Mouse (Mus musculus) left cerebral cortex, postnatal 4 days (tissue): ENCODE results near the gene Atp8a1. TPM values are rescaled to one million over a fixed set of nuclear protein-coding genes. Genes with fewer than 3 reads are reported as not detected.
A peak's percentile ranks its signal among the peaks of the same experiment; 100 is the strongest.

ENCODE experiments used
- DNase-seq: peaks from one replicate; pipeline ENCODE4 v3.0.0-alpha.2; 2022
- intact Hi-C: fragments of 180-260 bp; cut with DNase I; formaldehyde crosslinking; loops from one replicate; pipeline ENCODE4 v1.15.1; 2025
- total RNA-seq, 2 experiments: library from RNA; stranded (reverse); gene quantifications; 2 replicates each; pipeline ENCODE4 v1.2.3; 2021

Gene Atp8a1
- total RNA-seq, 2 experiments from 2014 or later = 163 to 172 TPM

DNA sequence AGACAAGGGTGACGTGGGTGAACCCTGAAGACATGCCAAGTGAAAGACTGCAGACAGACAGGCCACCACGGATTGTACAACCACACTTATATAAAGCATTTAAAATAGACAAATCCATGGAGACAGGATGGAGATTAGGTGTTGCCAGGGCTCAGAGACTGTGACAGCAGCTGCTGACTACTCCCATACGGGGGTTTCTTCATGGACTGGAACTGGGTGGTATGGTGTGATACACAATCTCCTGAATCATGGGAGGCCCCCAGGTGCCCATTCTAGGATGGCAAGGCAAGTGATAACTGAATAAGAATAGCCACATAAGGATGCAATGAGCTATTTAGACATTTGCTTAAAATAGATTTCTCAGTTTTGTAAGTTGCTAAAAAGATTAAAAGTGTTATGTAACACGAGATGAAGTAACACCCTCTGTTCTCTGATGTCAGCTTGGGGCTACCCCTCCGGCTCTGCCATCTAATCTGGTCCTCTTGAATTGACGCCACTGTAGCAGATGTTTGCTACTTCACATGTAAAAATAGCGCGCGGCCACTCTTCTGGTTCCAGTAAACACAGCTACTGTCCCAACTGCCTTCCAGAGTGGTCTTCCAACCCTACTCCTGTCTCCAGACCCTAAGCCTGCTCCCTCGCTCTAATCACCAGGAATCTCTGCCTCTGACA is 53.0 kb downstream of the Atp8a1 start:
- intact Hi-C loops = no loop called here
- no peak for DNase-seq

DNA sequence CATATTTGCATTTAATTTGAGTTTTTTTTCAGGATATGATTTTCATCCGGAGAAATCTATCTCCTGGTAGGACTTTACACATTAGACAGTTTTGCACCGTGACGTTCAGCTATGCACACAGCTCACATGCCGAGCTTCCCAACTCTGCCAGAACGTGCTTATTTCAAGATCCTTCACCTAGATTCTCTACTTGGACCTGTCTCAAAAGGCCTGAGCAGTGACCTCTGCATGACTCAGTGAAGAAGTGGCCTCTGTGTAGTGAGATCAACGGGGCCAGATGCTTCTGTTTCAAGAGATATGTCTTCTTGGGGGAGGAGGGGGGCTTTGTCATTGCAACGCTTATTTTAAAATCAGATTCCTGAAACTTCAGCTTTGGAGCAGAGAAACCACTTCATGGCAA is 64.5 kb downstream of the Atp8a1 start:
- no peak for DNase-seq
- intact Hi-C loops = no loop called here

DNA sequence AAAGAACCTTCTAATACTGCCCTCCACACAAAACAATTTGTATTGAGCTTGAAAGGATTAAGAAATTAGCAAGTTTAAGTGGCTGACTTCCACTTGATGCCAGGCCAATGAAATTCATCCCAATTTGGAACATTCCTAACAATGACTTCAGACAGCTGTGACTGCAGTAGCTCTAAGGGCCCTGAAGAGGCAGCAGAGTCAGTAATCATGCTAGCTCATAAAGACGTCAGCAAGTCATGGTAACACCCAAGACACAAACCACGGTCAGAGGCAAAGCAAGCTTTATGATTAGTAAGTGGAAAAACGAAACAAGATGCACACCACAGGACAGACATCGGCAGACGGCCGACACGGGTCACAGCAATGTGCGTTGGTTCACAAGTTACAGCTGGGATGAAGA is 69.2 kb downstream of the Atp8a1 start:
- peak; percentile 34 for DNase-seq
- intact Hi-C loops = no loop called here

DNA sequence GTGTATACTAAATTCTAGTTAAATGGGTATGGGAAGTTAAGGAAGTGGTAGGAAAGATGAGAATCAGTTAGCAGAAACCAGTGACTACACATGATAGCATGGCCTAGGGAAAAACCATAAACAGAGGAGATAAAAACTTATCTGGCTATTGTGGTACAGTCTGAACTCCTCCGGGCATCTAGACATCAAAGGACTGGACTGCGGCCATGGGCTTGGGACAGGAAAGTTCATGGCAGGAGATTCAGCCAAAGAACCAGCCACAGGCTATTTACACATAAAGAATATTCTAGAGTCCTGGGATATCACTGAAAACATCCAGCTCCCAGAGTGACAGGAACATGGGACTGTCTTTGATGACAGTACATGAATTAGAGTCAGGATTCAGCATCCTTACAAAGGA is 73.0 kb downstream of the Atp8a1 start:
- DNase-seq = no peak
- intact Hi-C loops = no loop called here

DNA sequence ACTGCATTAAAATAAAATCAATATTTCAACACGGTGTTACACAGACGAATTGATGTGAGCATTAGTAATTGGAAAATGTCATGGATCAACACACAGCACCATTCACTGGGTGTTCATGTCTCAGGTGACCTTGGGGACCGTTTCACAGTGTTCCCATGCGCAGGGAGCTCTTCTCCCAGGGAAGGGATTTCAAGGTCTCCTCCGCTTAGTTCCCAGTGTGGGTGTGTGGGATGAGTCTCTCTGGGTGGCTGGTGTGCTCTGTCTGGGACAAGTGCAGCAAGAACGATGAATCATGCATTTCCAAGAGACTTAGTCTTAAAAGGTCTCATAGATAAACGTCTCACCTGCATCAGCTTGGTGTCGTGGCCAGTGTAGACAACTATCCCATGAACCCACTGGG is 78.5 kb downstream of the Atp8a1 start:
- intact Hi-C loops = no loop called here
- DNase-seq = no peak

DNA sequence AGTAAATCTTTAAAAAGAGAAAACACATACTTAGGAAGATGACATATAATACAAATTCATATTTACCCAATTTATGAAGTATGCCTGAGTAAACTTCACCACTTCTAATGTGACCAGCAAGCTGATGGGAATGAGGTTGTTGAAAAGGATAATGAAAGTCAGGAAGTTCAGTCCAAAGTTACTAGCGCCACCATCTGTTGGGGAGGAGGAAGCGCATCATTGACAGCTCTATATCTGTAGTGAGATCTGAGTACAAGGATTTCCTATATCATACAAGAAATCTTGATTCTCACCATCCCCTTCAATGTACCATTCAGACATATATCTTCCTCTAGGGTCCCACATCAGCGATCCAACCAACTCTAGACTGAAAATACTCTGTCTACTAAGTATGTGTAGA is 82.4 kb downstream of the Atp8a1 start:
- intact Hi-C loops = no loop called here
- DNase-seq = no peak

DNA sequence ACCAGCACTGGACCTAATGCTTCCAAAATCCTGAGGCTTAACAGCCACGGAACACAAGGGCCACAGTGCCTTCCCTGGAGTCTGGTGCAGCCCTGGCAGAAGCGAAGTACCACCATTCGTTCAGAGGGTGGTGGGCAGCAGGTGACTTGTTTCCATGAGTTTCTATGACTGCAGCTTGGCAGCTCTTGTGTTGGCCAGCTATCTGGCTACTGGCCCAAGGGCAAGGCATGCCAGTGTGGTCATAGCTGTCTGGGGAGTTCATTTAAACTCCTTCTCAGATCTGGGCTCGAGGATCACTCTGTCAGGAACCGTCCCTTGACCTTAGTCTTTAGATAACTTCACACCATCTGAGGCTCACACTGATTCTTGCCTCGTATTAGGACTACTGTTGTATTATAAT is 89.1 kb downstream of the Atp8a1 start:
- intact Hi-C loops = loop anchor here (5.0 to 10.0 kb wide), 2 partner anchors 89 to 357 kb away; partner anchors contain the start of gene Atp8a1

DNA sequence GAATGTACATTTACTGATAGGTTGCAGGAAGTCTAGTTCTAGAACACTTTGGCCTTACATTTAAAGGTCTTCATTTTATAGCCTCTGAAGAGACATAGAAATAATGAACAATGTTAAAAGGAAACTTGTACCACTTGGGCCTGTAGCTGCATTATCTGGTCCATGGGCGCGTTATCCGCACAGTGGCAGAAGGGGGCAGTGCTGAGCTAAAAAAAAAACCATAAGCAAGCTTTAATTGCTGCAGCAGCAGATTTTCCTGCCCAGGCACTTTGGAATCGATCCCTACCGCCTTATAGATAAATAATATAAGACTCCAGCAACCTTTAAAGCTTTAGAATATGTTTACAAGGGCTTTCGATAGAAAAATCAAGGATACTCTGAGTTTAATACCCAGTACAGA is 91.1 kb downstream of the Atp8a1 start:
- intact Hi-C loops = loop anchor here (5.0 to 10.0 kb wide), 2 partner anchors 91 to 359 kb away; partner anchors contain the start of gene Atp8a1
- DNase-seq = peak; percentile 25

More for the DNA sequence above, 89.1 kb downstream of the Atp8a1 start:
- DNase-seq = peak; percentile 26

DNA sequence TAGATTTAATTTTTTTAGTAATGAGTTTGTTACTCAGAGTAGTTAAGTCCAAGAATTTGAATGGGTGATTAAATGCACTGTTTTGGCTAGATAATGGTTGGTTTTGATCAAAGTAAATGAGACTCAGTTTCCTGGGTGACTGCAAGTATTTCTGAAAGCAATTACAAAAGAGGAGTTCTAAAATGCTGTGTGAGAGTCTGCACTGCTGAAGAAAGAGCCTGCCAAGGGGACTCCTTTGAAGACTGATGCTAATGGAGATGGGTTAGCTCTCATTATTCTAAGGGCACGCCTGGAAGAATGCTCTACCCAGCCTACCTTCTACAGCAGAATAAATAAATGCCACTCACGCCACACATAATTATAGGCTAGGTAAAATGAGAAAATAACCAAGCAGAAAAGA is 94.2 kb downstream of the Atp8a1 start:
- no peak for DNase-seq
- intact Hi-C loops = loop anchor here (5.0 to 10.0 kb wide), 2 partner anchors 259 to 362 kb away; no protein-coding TSS in a partner anchor

DNA sequence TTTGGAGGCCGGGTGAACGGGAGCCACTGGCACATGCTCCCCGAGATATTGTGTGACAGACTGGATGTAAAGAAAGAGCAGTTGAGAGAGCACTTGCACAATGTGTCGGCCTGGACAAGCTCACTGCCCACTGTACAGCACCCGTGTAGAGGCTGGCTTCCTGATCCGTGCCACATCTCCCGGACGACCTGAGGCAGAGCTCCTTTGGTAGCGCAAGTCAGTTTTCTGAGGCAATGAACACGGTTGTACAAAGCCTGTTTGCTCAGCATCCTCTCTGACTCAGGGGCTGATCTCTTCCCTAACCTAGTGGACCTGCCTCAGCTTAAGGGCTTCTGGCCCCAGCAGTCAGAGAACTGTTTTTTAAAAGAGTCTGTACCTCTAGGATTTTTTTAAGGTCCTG is 94.6 kb downstream of the Atp8a1 start:
- intact Hi-C loops = loop anchor here (5.0 to 10.0 kb wide), 2 partner anchors 260 to 362 kb away; no protein-coding TSS in a partner anchor
- DNase-seq = no peak

DNA sequence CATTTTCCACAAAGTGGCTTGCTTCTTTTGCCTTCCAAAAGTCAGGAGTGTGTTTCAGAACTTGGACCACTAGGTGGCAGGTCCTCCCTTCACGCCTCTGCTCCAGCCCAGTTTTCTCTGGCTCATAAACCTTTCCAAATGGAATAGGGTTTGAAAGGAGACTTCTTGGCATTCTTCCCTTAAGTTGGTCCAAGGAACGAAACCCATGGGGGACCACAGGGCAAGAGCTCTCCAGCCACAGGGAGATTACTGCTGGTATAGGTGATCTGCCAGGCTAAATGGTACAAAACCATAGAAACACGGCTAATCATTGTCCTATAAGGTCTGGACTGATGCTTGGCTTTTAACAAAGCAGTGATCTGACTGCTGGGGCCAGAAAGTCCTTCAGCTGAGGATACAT is 95.2 kb downstream of the Atp8a1 start:
- intact Hi-C loops = loop anchor here (5.0 to 10.0 kb wide), 2 partner anchors 260 to 363 kb away; no protein-coding TSS in a partner anchor

DNA sequence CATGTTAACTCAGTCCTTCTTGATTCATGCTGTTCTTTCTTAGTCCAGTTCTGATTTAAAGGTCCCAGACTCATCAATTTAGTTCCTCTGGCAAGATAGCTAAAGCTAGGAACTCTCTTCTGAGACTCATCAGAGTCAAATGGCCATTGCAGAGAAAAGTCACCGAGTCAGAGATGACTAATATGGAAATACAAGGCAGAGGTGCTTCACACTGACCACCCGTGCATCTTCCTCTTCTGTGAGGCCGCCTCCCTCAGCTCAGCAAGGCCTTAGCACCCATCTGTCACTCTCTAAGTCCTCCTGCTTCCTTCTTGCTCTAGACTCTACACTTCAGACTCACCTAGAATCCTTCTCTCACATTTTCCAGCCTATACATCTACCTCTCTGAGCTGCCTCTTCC is 108.0 kb downstream of the Atp8a1 start:
- DNase-seq = no peak
- intact Hi-C loops = no loop called here

More for the DNA sequence above, 95.2 kb downstream of the Atp8a1 start:
- DNase-seq = peak; percentile 45

DNA sequence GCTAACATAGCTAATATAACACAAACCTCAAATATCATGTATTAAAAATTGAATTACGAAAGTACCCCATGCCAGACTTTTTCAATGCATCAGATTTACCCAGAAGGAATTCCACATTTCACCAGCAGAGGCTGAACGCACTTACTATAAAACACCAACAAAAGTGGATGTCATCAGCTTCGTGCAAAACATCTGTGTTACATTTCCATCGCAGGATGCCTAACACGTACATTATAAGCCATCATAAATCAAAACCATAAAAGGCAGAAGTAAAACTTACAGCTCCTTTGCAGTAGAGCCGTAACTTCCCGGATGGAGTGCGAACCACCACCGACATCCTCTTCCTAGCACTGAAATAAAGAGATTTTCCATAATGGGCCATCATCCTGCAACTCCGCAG is 109.1 kb downstream of the Atp8a1 start:
- DNase-seq = no peak
- intact Hi-C loops = no loop called here

DNA sequence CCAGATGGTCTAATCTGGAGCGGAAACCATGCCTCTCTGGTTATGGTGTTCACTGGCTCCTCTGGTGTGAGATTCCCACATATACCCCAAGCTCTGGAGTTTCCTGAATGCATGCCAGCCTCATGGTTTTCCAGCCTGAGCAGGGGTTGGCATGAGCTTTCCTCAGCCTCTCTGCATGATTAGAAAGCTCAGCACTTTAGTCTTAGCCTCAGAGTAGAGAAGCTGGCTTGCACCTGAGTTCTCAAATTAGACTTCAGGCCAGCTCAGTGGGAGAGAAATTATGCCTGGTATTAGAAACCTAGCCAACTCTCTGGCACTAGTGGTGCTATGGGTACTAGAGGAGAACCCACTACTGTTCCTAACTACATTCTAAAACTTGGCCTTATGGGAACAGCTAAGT is 111.5 kb downstream of the Atp8a1 start:
- no peak for DNase-seq
- intact Hi-C loops = no loop called here

DNA sequence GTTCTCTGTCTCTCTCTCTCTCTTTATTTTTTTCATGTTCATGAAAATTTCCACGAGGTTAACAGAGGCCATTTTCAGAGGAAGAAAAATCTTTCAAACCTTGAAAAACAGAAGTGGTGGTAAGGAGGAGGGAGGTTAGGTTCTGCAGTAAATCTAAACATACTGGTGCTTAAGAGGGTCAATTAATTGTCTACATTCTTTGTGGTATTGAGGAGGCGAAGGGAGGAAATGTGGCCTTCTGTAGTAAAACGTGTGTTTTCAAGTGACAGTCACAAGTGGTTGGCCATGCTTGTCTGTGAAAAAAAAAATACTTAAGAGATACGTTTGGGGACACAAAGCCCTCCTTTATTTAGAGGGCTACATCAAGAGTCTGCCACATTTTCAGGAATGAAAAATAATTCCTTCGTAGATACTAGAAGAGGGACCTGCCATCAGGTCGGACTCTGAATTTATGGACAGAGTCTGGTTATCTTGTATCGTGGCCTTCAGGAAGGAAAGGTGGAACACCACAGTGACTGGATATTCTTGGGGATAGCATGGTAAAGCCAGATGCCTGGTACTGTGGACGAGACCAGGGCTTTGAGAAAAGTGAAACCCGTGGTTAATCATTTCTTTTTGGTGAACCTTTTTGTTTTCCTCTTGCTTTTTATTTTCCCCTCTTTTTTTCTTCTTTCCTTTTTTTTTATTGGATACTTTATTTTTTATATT is 113.5 kb downstream of the Atp8a1 start:
- DNase-seq = no peak
- intact Hi-C loops = no loop called here

DNA sequence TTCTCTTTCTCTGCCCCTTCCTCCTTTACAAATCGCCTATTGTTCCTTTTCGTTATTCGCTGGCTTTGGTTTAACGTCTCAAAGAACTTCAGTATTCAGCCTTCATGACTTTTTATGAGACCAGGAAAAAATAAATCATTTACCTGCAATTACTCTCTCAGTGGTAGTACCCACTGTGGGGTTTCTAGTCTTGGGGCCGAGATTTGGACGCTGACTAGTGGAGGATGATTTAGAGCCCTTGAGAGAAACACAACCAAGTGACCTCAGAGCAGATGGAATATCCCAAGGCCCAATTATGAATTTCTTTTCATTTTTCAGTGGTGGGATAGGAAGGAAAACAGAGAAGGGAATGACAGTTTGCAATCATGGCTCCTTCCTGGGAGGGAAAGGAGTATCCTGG is 114.1 kb downstream of the Atp8a1 start:
- no peak for DNase-seq
- intact Hi-C loops = no loop called here

DNA sequence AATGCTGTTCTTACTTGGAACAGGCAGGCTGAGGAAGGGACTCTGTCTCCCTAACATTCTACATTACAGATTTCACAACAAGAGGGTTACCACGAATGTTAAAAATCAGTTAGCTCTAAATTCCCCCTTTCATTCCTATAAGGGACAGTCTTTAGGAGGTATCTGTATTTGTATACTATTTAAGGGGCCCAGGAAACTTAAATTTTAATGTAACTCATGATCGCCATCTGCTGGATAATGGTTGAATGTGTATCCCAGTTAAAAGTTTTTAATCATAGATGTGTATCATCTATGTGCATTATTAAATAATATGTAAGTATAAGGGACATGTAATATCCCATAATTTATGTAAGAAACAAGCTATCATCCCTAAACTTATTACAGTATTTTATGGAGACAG is 119.5 kb downstream of the Atp8a1 start:
- intact Hi-C loops = loop anchor here (2.0 kb wide), 1 partner anchor 195 kb away; no protein-coding TSS in a partner anchor
- DNase-seq = no peak

DNA sequence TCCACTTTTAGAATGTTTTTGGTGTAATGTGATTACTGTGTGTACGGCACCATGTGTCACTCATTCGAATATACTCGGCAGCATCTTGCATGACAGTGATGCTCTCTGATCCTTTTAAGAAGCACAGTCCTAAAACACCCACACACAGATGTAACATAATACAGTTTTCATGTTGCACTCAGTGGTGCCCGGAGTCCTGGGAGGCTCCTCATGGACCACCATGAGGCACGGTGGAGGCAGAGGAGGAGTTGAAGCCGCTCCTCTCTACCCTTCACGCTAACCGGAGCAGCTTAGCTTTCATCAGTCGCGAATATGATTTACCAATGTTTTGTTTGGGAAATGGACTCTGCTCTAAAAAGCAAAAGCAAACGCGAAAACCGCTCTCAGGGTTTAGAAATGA is 120.4 kb downstream of the Atp8a1 start:
- DNase-seq = no peak
- intact Hi-C loops = no loop called here

DNA sequence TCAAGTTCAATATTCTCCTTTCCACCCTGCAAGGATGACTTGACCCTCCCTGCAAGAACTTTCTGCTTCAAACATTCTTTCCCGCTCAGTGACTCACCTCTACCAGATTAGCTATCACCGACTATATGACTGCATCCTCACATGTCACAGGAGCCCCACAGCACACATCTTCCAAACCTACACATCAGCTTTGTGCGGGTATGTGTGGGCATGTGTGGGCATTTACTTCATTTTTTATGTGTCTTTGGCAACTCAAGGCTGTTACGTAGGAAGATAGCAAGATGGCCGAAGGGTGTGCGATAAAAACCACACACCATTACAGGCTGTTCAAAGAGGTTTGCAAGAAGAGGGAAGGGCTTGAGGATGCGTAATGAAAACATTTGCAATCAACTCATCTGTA is 145.6 kb downstream of the Atp8a1 start:
- intact Hi-C loops = no loop called here
- no peak for DNase-seq

DNA sequence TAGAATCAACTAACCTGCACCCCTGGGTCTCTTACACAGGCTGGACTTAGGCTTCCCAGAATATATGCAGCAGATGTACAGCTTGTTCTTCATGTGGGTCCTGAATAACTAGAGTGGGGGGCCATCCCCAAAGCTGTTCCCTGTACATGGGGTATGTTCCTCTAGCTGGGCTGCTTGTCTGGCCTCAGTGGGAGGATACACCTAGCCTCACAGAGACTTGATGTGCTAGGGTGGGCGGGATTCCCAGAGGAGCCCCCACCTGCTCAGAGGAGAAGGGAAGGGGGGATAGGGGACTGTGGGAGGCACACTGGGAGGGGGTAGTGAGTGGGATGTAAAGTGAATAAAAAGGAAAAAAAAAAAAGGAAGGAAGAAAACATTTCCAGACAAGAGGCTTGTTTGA is 147.8 kb downstream of the Atp8a1 start:
- intact Hi-C loops = no loop called here
- DNase-seq = no peak

DNA sequence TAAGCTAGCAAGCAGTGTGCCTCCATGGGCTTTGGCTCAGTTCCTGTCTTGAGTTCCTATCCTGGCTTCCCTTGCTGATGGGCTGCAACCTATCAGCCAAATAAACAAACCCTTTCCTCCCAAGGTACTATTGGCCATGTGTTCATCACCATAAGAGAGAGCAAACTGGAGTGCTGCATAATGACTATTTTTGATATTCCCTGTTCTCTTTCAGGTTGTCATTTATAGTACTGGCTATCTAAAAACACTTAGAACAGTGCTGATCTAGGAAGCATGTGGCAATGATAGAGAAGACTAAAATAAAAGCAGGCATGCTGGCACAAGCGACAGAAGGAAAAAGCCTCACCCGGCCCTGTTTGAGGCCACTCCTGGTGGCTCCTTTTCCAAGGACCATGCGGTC is 149.1 kb downstream of the Atp8a1 start:
- no peak for DNase-seq
- intact Hi-C loops = no loop called here
